Comparison of ENCODE assay signal across 21 mouse cellular contexts in genomic region chr4:105898054-105898847, GRCm38 (mm10).
DNase-seq lines count a peak whose midpoint lies in the region; ATAC-seq and TF ChIP-seq lines count a peak whose summit lies in the region.
"Had no signal": no experiment of that assay in that cellular context is flagged by ENCODE, and none has a peak within 500 bp of the region (broad histone marks: within the 10 kb centered on the region; RNA-seq: fewer than 3 reads in every experiment).

No protein-coding gene starts in this region.

- peak; percentile 84 for DNase-seq in heart, adult 11 months
- no peak for DNase-seq in heart, postnatal 25 days (ENCODE audit: low spot score)
- DNase-seq in adipocyte (ENCODE audit: low spot score), result peak; percentile 49
- peak; percentile 28 for DNase-seq in gastrocnemius, postnatal 25 days
- no peak for DNase-seq in liver, embryonic 11.5 days (ENCODE audit: low spot score)
- no peak for DNase-seq in kidney, postnatal 25 days
- DNase-seq: cerebellum, adult 18-20 months; cerebellum, postnatal 25 days; embryo, embryonic 11 days; layer of hippocampus, postnatal 36 days; right cerebral cortex, postnatal 25 days had no signal

- no peak overlapping the region for H3K9ac ChIP-seq in liver, embryonic 11.5 days (ENCODE audit: low read depth, low read length)
- H3K9ac ChIP-seq: kidney, embryonic 15.5 days; limb, embryonic 15.5 days; midbrain, embryonic 15.5 days; neural tube, embryonic 15.5 days had no signal

- no peak for ATAC-seq in liver, embryonic 11.5 days (replicated peaks; ENCODE audit: low FRiP score)
- ATAC-seq: CD4-positive, CD25-positive, alpha-beta regulatory T cell, adult 4 months; hindbrain, embryonic 16.5 days; intestine, postnatal 0 days; midbrain, embryonic 15.5 days had no signal

- no peak overlapping the region for H3K4me2 ChIP-seq in liver, embryonic 11.5 days
- H3K4me2 ChIP-seq: kidney, embryonic 15.5 days; limb, embryonic 15.5 days; midbrain, embryonic 15.5 days; neural tube, embryonic 15.5 days had no signal

- H3K9me3 ChIP-seq in liver, embryonic 11.5 days (ENCODE audit: control insufficient read depth, low read length), result no peaks in the 10 kb centered on the region
- H3K9me3 ChIP-seq: forebrain, embryonic 10.5 days; kidney, embryonic 15.5 days; limb, embryonic 15.5 days; midbrain, embryonic 15.5 days; neural tube, embryonic 15.5 days had no signal

- WGBS in liver, embryonic 11.5 days, result 90% methylated on average over 5 of the region's 5 CpGs

- H3K4me3 ChIP-seq in C2C12 (ENCODE audit: insufficient read depth, poor library complexity, severe bottlenecking), result no peak overlapping the region
- H3K4me3 ChIP-seq in liver, embryonic 11.5 days (ENCODE audit: low read depth, low read length), result no peak overlapping the region
- H3K4me3 ChIP-seq: forebrain, embryonic 10.5 days; kidney, embryonic 15.5 days; limb, embryonic 15.5 days; midbrain, embryonic 15.5 days; neural tube, embryonic 15.5 days had no signal

- no peak overlapping the region for H3ac ChIP-seq in C2C12 (ENCODE audit: control insufficient read depth, insufficient read length, low read depth)

- no peaks in the 10 kb centered on the region for H3K4me1 ChIP-seq in liver, embryonic 11.5 days (replicated peaks; ENCODE audit: control insufficient read depth, insufficient read depth, low read length)
- H3K4me1 ChIP-seq: kidney, embryonic 15.5 days; limb, embryonic 15.5 days; midbrain, embryonic 15.5 days; neural tube, embryonic 15.5 days had no signal

- no peak overlapping the region for H3K27ac ChIP-seq in liver, embryonic 11.5 days (ENCODE audit: low read depth, low read length)
- H3K27ac ChIP-seq: forebrain, embryonic 10.5 days; kidney, embryonic 15.5 days; limb, embryonic 15.5 days; midbrain, embryonic 15.5 days; neural tube, embryonic 15.5 days; stomach, postnatal 0 days had no signal

- no peak for TF ChIP-seq CTCF in C2C12 (IDR thresholded peaks at IDR 0.05; ENCODE audit: control insufficient read depth, insufficient read depth, insufficient read length)

- H3K79me3 ChIP-seq in C2C12 (ENCODE audit: low read depth), result no peaks in the 10 kb centered on the region

- H3K36me3 ChIP-seq in C2C12 (ENCODE audit: control insufficient read depth, insufficient read depth), result no peaks in the 10 kb centered on the region
- H3K36me3 ChIP-seq in liver, embryonic 11.5 days (ENCODE audit: control insufficient read depth, insufficient read depth, low read length), result no peaks in the 10 kb centered on the region
- H3K36me3 ChIP-seq: forebrain, embryonic 10.5 days; kidney, embryonic 15.5 days; limb, embryonic 15.5 days; midbrain, embryonic 15.5 days; neural tube, embryonic 15.5 days had no signal

- no peaks in the 10 kb centered on the region for H3K79me2 ChIP-seq in C2C12 (ENCODE audit: control insufficient read depth, insufficient read depth)

- intact Hi-C loops in heart, postnatal 25 days (cut with DNase I), result no loop called here

- H3K27me3 ChIP-seq in C2C12 (ENCODE audit: control insufficient read depth, insufficient read depth, insufficient read length), result no peaks in the 10 kb centered on the region
- no peaks in the 10 kb centered on the region for H3K27me3 ChIP-seq in liver, embryonic 11.5 days (replicated peaks; ENCODE audit: control insufficient read depth, insufficient read depth, low read length)
- H3K27me3 ChIP-seq: kidney, embryonic 15.5 days; limb, embryonic 15.5 days; midbrain, embryonic 15.5 days; neural tube, embryonic 15.5 days had no signal

TF ChIP-seq in C2C12, 6 proteins besides CTCF, POLR2A, EP300 and RAD21:
- TF ChIP-seq USF1 (IDR thresholded peaks at IDR 0.05; ENCODE audit: low read depth) (no peak), MAX (IDR thresholded peaks at IDR 0.05) (no peak), MYOD1 (IDR thresholded peaks at IDR 0.05; ENCODE audit: control insufficient read depth, insufficient read length, low read depth) (peak; percentile 79), CEBPB (IDR thresholded peaks at IDR 0.05; ENCODE audit: low read depth) (peak; percentile 95), FOSL1 (IDR thresholded peaks at IDR 0.05; ENCODE audit: insufficient read depth, low read length, poor library complexity, severe bottlenecking) (peak; percentile 76), MYOG (IDR thresholded peaks at IDR 0.05; ENCODE audit: control insufficient read depth, extremely low read depth, insufficient read length) (no peak)

Comparison
In these comparisons a context has a peak if more than half of its experiments do, and no peak if none do; other contexts are left out.
1. DNase-seq: peak in heart, adult 11 months (single experiment), adipocyte (single experiment) and gastrocnemius, postnatal 25 days (single experiment); none in heart, postnatal 25 days (single experiment), liver, embryonic 11.5 days (single experiment) and kidney, postnatal 25 days (0 of 2).